Mouse (Mus musculus): ENCODE results near the gene Srrm1. TPM values are rescaled to one million over a fixed set of nuclear protein-coding genes. Genes with fewer than 3 reads are reported as not detected.

Srrm1 gene
- polyA plus RNA-seq, 1 experiment from 2014 or later, result 152 TPM

- ATAC-seq (replicated peaks; ENCODE audit: insufficient number of reproducible peaks, insufficient read depth, low FRiP score, low read depth), result no peak
- peak overlapping the region; percentile 56 for H3K4me2 ChIP-seq
- 37% methylated on average over 11 of the region's 11 CpGs for WGBS
- 0 out of 2 replicates have a peak overlapping the region, but pooled peaks have one; percentile 20 for H3K4me3 ChIP-seq
- H3K27ac ChIP-seq, result peak overlapping the region; percentile 95
- peaks cover 50% of the 10 kb centered on the region for H3K4me1 ChIP-seq (replicated peaks)
- H3K9ac ChIP-seq, result no peak overlapping the region
- no peaks in the 10 kb centered on the region for H3K9me3 ChIP-seq (replicated peaks)
- peaks cover 8% of the 10 kb centered on the region; the same call in 1 of the 2 replicates for H3K36me3 ChIP-seq
- no peaks in the 10 kb centered on the region for H3K27me3 ChIP-seq
These were observed 38.7 kb downstream of the Srrm1 start for GRCm38 (mm10) chr4:135314419-135314832.

- Histone ChIP-seq H3K4me2 (peak overlapping the region; percentile 56), H3K4me1 (replicated peaks) (peaks cover 57% of the 10 kb centered on the region), H3K9me3 (replicated peaks) (no peaks in the 10 kb centered on the region), H3K27me3 (no peaks in the 10 kb centered on the region), H3K27ac (peak overlapping the region; percentile 95), H3K36me3 (peaks cover 3% of the 10 kb centered on the region; the same call in 1 of the 2 replicates), H3K9ac (peak overlapping the region; percentile 20; the same call in 1 of the 2 replicates), H3K4me3 (peak overlapping the region; percentile 20)
- no peak for ATAC-seq (replicated peaks; ENCODE audit: insufficient number of reproducible peaks, insufficient read depth, low FRiP score, low read depth)
- WGBS, result 26% methylated on average over 9 of the region's 9 CpGs
These were observed 39.3 kb downstream of the Srrm1 start for GRCm38 (mm10) chr4:135313761-135314241.

GRCm38 (mm10) chr4:135313111-135313691, 39.9 kb downstream of the Srrm1 start:
- H3K4me2 ChIP-seq, result peak overlapping the region; percentile 56
- no peaks in the 10 kb centered on the region; the same call in 1 of the 2 replicates for H3K36me3 ChIP-seq
- H3K4me3 ChIP-seq, result peak overlapping the region; percentile 20
- WGBS, result 12% methylated on average over 17 of the region's 17 CpGs
- no peaks in the 10 kb centered on the region for H3K9me3 ChIP-seq (replicated peaks)
- ATAC-seq (replicated peaks; ENCODE audit: insufficient number of reproducible peaks, insufficient read depth, low FRiP score, low read depth), result peak; percentile 77
- H3K27ac ChIP-seq, result peak overlapping the region; percentile 95
- peaks cover 61% of the 10 kb centered on the region for H3K4me1 ChIP-seq (replicated peaks)
- H3K27me3 ChIP-seq, result no peaks in the 10 kb centered on the region
- peak overlapping the region; percentile 20; the same call in 1 of the 2 replicates for H3K9ac ChIP-seq

- Histone ChIP-seq H3K9ac (peak overlapping the region; percentile 20; the same call in 1 of the 2 replicates), H3K9me3 (replicated peaks) (no peaks in the 10 kb centered on the region), H3K4me3 (0 out of 2 replicates have a peak overlapping the region, but pooled peaks have one; percentile 1), H3K4me2 (peak overlapping the region; percentile 56), H3K4me1 (replicated peaks) (peaks cover 64% of the 10 kb centered on the region), H3K27ac (peak overlapping the region; percentile 95), H3K36me3 (no peaks in the 10 kb centered on the region; the same call in 1 of the 2 replicates), H3K27me3 (no peaks in the 10 kb centered on the region)
- whole genome bisulfite sequencing, result 12% methylated on average over 4 of the region's 4 CpGs
- ATAC-seq (replicated peaks; ENCODE audit: insufficient number of reproducible peaks, insufficient read depth, low FRiP score, low read depth), result peak; percentile 81
These were observed 40.4 kb downstream of the Srrm1 start for GRCm38 (mm10) chr4:135312706-135313105.

- H3K27ac ChIP-seq, result no peak overlapping the region
- 75% methylated on average over 8 of the region's 8 CpGs for WGBS
These were observed 42.8 kb downstream of the Srrm1 start for GRCm38 (mm10) chr4:135310371-135310770.

GRCm38 (mm10) chr4:135309726-135310125, 43.4 kb downstream of the Srrm1 start:
- no peaks in the 10 kb centered on the region for H3K36me3 ChIP-seq
- no peak overlapping the region for H3K4me3 ChIP-seq
- no peaks in the 10 kb centered on the region for H3K9me3 ChIP-seq (replicated peaks)
- H3K27ac ChIP-seq, result peak overlapping the region; percentile 77
- H3K27me3 ChIP-seq, result no peaks in the 10 kb centered on the region
- peaks cover 73% of the 10 kb centered on the region for H3K4me1 ChIP-seq (replicated peaks)
- H3K4me2 ChIP-seq, result no peak overlapping the region
- no peak overlapping the region for H3K9ac ChIP-seq
- no peak for ATAC-seq (replicated peaks; ENCODE audit: insufficient number of reproducible peaks, insufficient read depth, low FRiP score, low read depth)
- WGBS, result 58% methylated on average over 5 of the region's 5 CpGs

More at GRCm38 (mm10) chr4:135310371-135310770, 42.8 kb downstream of the Srrm1 start:
- Histone ChIP-seq H3K4me3 (no peak overlapping the region), H3K4me2 (no peak overlapping the region), H3K4me1 (replicated peaks) (peaks cover 76% of the 10 kb centered on the region), H3K27me3 (no peaks in the 10 kb centered on the region), H3K36me3 (no peaks in the 10 kb centered on the region; the same call in 1 of the 2 replicates), H3K9ac (no peak overlapping the region), H3K9me3 (replicated peaks) (no peaks in the 10 kb centered on the region)
- no peak for ATAC-seq (replicated peaks; ENCODE audit: insufficient number of reproducible peaks, insufficient read depth, low FRiP score, low read depth)

- H3K9ac ChIP-seq, result no peak overlapping the region
- H3K4me2 ChIP-seq, result no peak overlapping the region
- no peaks in the 10 kb centered on the region for H3K27me3 ChIP-seq
- no peak overlapping the region for H3K4me3 ChIP-seq
- no peaks in the 10 kb centered on the region for H3K9me3 ChIP-seq (replicated peaks)
- ATAC-seq (replicated peaks; ENCODE audit: insufficient number of reproducible peaks, insufficient read depth, low FRiP score, low read depth), result no peak
- WGBS, result 31% methylated on average over 9 of the region's 9 CpGs
- peak overlapping the region; percentile 77 for H3K27ac ChIP-seq
- peaks cover 67% of the 10 kb centered on the region for H3K4me1 ChIP-seq (replicated peaks)
- no peaks in the 10 kb centered on the region for H3K36me3 ChIP-seq
These were observed 43.9 kb downstream of the Srrm1 start for GRCm38 (mm10) chr4:135309112-135309659.

- Histone ChIP-seq H3K4me3 (no peak overlapping the region), H3K4me2 (no peak overlapping the region), H3K36me3 (no peaks in the 10 kb centered on the region), H3K27me3 (no peaks in the 10 kb centered on the region), H3K9me3 (replicated peaks) (no peaks in the 10 kb centered on the region), H3K4me1 (replicated peaks) (peaks cover 47% of the 10 kb centered on the region), H3K9ac (no peak overlapping the region), H3K27ac (peak overlapping the region; percentile 77)
- ATAC-seq (replicated peaks; ENCODE audit: insufficient number of reproducible peaks, insufficient read depth, low FRiP score, low read depth), result peak; percentile 29; the same call in 1 of the 2 replicates
- 52% methylated on average over 17 of the region's 17 CpGs for WGBS
These were observed 46.0 kb downstream of the Srrm1 start for GRCm38 (mm10) chr4:135306971-135307632.

GRCm38 (mm10) chr4:135306533-135306932, 46.6 kb downstream of the Srrm1 start:
- Histone ChIP-seq H3K9ac (no peak overlapping the region), H3K36me3 (no peaks in the 10 kb centered on the region), H3K4me2 (no peak overlapping the region), H3K27ac (peak overlapping the region; percentile 77), H3K4me1 (replicated peaks) (peaks cover 44% of the 10 kb centered on the region), H3K4me3 (no peak overlapping the region), H3K9me3 (replicated peaks) (no peaks in the 10 kb centered on the region), H3K27me3 (no peaks in the 10 kb centered on the region)
- 47% methylated on average over 4 of the region's 4 CpGs for WGBS
- 0 out of 2 replicates have a peak, but pooled peaks have one; percentile 25 for ATAC-seq (replicated peaks; ENCODE audit: insufficient number of reproducible peaks, insufficient read depth, low FRiP score, low read depth)

- H3K9ac ChIP-seq, result no peak overlapping the region
- H3K4me3 ChIP-seq, result no peak overlapping the region
- no peak overlapping the region for H3K4me2 ChIP-seq
- peaks cover 35% of the 10 kb centered on the region for H3K4me1 ChIP-seq (replicated peaks)
- WGBS, result 84% methylated on average over 10 of the region's 10 CpGs
- no peaks in the 10 kb centered on the region for H3K27me3 ChIP-seq
- no peak overlapping the region for H3K27ac ChIP-seq
- no peak for ATAC-seq (replicated peaks; ENCODE audit: insufficient number of reproducible peaks, insufficient read depth, low FRiP score, low read depth)
- no peaks in the 10 kb centered on the region for H3K36me3 ChIP-seq
- no peaks in the 10 kb centered on the region for H3K9me3 ChIP-seq (replicated peaks)
These were observed 50.9 kb downstream of the Srrm1 start for GRCm38 (mm10) chr4:135302261-135302660.

GRCm38 (mm10) chr4:135301166-135301565, 52.0 kb downstream of the Srrm1 start:
- Histone ChIP-seq H3K27ac (0 out of 2 replicates have a peak overlapping the region, but pooled peaks have one; percentile 16), H3K4me3 (no peak overlapping the region), H3K4me2 (no peak overlapping the region), H3K9ac (no peak overlapping the region), H3K27me3 (no peaks in the 10 kb centered on the region), H3K4me1 (replicated peaks) (peaks cover 26% of the 10 kb centered on the region), H3K36me3 (no peaks in the 10 kb centered on the region), H3K9me3 (replicated peaks) (no peaks in the 10 kb centered on the region)
- no peak for ATAC-seq (replicated peaks; ENCODE audit: insufficient number of reproducible peaks, insufficient read depth, low FRiP score, low read depth)
- 41% methylated on average over 3 of the region's 3 CpGs for WGBS

Measured in heart, embryonic 15.5 days (tissue).